Mouse (Mus musculus): ENCODE results near the gene Gpr19. TPM values are rescaled to one million over a fixed set of nuclear protein-coding genes. Genes with fewer than 3 reads are reported as not detected.

The Gpr19 gene
- total and polyA plus RNA-seq, 2 experiments from 2014 or later: 33.2 to 38.6 TPM

DNA sequence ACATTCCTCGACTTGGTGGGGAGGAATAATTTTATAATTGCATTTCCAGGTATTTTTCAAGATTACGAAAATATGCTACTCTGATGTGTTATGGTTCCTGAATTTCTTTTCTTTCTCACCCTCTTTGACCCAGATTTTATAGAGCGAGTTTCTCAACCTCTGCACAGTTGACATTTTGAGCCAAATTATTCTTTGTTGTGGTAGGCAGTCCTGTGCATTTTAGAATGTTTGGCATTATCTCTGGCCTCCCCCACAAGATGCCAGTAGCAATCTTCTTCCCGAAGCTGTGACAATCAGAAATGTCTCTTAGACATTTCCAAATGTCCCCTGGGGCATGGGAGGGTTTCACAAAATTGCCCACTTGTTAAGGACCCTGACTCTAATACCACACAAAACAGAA, 25.3 kb upstream of the Gpr19 start:
- Histone ChIP-seq H3K4me1 (ENCODE audit: insufficient read depth) (peaks cover 3% of the 10 kb centered on the region; the same call in 1 of the 2 replicates), H3K27me3 (ENCODE audit: insufficient read depth, low read length) (no peaks in the 10 kb centered on the region), H3K4me2 (ENCODE audit: low read depth) (peak overlapping the region; percentile 39), H3K36me3 (ENCODE audit: insufficient read depth) (no peaks in the 10 kb centered on the region), H3K9me3 (ENCODE audit: low read length) (no peaks in the 10 kb centered on the region), H3K9ac (peak overlapping the region; percentile 31), H3K27ac (ENCODE audit: low read depth, low read length) (no peak overlapping the region), H3K4me3 (ENCODE audit: low read depth, low read length) (peak overlapping the region; percentile 91)
- no peak for ATAC-seq
- 48% methylated on average over 4 of the region's 4 CpGs for WGBS
- no peak for TF ChIP-seq CTCF (IDR thresholded peaks at IDR 0.05; ENCODE audit: low read depth)
- DNase-seq: no peak

DNA sequence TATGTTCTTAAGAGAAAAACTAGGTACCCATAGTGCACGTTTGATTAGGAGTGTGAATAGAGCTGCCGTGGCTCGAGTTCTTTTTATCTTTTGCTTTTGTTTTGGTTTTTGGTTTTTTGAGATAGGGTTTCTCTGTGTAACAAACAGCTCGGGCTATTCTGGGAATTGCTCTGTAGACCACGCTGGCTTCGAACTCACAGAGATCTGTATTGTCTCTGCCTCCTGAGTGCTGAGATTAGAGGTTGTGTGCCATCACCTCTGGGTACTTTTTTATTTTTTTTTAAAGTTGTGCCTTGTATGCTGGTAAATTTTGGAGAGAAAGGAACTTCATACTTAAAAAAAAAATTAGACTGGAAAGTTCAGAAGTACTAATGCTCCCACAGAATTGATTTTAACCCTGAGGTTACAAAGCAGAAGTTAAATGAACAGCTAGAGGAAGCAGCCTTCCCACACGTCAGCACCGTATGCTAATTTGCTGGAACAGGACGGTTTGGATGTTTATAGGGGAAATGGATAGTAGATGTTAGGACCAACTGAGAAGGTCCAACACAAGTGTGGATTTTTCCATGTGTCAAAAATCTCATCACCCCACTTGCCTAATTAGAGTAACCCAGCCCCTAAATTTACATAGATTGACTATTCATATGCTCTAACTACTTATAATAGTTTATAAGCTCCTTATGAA, 24.3 kb upstream of the Gpr19 start:
- TF ChIP-seq CTCF (IDR thresholded peaks at IDR 0.05; ENCODE audit: low read depth): no peak
- 16% methylated on average over 9 of the region's 9 CpGs for WGBS

DNA sequence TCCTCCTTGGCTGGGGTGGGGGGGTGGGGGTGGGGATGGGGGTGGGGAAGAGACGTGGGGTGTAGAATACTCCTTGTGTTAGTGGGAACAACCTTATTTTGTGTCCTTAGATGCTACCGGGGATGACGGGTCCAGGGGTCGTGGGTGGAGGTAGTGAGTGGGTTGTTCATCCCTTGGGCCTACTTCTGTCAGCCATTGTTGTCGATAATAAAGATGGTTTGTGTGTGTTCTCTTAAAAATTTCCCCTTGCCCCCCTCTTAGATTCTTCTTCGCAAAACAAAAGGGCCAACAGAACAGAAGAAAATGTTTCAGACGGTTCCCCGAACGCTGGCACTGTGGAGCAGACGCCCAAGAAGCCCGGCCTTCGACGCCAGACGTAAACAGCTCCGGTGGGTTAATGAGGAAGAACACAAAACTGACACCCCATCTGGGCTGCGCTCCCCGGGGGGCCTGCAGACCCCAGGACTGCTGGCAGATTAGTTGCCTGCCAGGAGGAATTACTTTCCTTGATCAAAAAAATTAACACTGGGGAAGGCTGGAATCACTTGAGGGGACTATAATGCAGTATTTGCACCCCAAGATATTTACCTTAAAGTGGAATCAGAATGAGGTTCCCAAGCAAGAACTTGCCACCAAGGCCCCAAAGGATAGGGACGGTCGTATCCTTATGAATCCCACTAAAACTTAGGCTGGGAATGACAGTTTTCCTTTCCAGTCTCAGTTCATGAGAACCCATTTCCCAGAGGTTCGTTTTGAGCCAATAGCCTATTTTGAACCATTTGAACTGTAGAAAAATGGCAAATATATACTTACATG, 23.5 kb upstream of the Gpr19 start:
- no peak for ATAC-seq
- Histone ChIP-seq H3K4me2 (ENCODE audit: low read depth) (peak overlapping the region; percentile 81), H3K27ac (ENCODE audit: low read depth, low read length) (peak overlapping the region; percentile 64), H3K4me3 (ENCODE audit: low read depth, low read length) (peak overlapping the region; percentile 91), H3K9me3 (ENCODE audit: low read length) (no peaks in the 10 kb centered on the region), H3K4me1 (ENCODE audit: insufficient read depth) (peaks cover 3% of the 10 kb centered on the region; the same call in 1 of the 2 replicates), H3K27me3 (ENCODE audit: insufficient read depth, low read length) (no peaks in the 10 kb centered on the region), H3K36me3 (ENCODE audit: insufficient read depth) (no peaks in the 10 kb centered on the region), H3K9ac (peak overlapping the region; percentile 78)
- TF ChIP-seq CTCF (IDR thresholded peaks at IDR 0.05; ENCODE audit: low read depth): no peak
- WGBS: 5% methylated on average over 20 of the region's 20 CpGs
- no peak for DNase-seq

More for the DNA sequence above, 24.3 kb upstream of the Gpr19 start:
- H3K27me3 ChIP-seq (ENCODE audit: insufficient read depth, low read length): no peaks in the 10 kb centered on the region
- H3K36me3 ChIP-seq (ENCODE audit: insufficient read depth): no peaks in the 10 kb centered on the region
- H3K4me3 ChIP-seq (ENCODE audit: low read depth, low read length): peak overlapping the region; percentile 91
- H3K27ac ChIP-seq (ENCODE audit: low read depth, low read length): peak overlapping the region; percentile 64
- peak overlapping the region; percentile 81 for H3K4me2 ChIP-seq (ENCODE audit: low read depth)
- H3K4me1 ChIP-seq (ENCODE audit: insufficient read depth): peaks cover 3% of the 10 kb centered on the region; the same call in 1 of the 2 replicates
- no peaks in the 10 kb centered on the region for H3K9me3 ChIP-seq (ENCODE audit: low read length)
- no peak for DNase-seq
- peak overlapping the region; percentile 78 for H3K9ac ChIP-seq
- no peak for ATAC-seq

DNA sequence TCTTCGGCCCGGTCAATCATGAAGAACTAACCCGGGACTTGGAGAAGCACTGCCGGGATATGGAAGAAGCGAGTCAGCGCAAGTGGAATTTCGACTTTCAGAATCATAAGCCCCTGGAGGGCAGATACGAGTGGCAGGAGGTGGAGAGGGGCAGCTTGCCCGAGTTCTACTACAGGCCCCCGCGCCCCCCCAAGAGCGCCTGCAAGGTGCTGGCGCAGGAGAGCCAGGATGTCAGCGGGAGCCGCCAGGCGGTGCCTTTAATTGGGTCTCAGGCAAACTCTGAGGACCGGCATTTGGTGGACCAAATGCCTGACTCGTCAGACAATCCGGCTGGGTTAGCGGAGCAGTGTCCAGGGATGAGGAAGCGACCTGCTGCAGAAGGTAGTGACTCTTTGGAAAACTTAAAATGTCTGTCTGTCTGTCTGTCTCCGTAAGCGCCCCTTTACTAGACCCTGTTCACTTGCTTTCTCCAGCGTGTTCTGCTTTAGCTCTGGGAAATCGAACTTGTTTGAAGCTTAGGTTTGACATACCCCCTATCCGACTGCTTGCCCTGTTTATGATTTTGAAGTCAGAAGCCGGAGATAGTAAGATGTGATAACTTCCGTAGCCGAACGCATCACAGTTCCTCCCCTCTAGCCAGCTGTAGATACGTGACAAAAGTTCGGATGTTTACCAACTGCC, 22.8 kb upstream of the Gpr19 start:
- WGBS: under 1% methylated on average over 32 of the region's 32 CpGs
- peaks cover 3% of the 10 kb centered on the region; the same call in 1 of the 2 replicates for H3K4me1 ChIP-seq (ENCODE audit: insufficient read depth)
- DNase-seq (peak; percentile 62), ATAC-seq (no peak)
- peak overlapping the region; percentile 78 for H3K9ac ChIP-seq
- H3K4me2 ChIP-seq (ENCODE audit: low read depth): peak overlapping the region; percentile 81
- H3K27me3 ChIP-seq (ENCODE audit: insufficient read depth, low read length): no peaks in the 10 kb centered on the region
- H3K4me3 ChIP-seq (ENCODE audit: low read depth, low read length): peak overlapping the region; percentile 91
- peak; percentile 19; the same call in 1 of the 2 replicates for TF ChIP-seq CTCF (IDR thresholded peaks at IDR 0.05; ENCODE audit: low read depth)
- no peaks in the 10 kb centered on the region for H3K9me3 ChIP-seq (ENCODE audit: low read length)
- peak overlapping the region; percentile 97 for H3K27ac ChIP-seq (ENCODE audit: low read depth, low read length)
- no peaks in the 10 kb centered on the region for H3K36me3 ChIP-seq (ENCODE audit: insufficient read depth)

DNA sequence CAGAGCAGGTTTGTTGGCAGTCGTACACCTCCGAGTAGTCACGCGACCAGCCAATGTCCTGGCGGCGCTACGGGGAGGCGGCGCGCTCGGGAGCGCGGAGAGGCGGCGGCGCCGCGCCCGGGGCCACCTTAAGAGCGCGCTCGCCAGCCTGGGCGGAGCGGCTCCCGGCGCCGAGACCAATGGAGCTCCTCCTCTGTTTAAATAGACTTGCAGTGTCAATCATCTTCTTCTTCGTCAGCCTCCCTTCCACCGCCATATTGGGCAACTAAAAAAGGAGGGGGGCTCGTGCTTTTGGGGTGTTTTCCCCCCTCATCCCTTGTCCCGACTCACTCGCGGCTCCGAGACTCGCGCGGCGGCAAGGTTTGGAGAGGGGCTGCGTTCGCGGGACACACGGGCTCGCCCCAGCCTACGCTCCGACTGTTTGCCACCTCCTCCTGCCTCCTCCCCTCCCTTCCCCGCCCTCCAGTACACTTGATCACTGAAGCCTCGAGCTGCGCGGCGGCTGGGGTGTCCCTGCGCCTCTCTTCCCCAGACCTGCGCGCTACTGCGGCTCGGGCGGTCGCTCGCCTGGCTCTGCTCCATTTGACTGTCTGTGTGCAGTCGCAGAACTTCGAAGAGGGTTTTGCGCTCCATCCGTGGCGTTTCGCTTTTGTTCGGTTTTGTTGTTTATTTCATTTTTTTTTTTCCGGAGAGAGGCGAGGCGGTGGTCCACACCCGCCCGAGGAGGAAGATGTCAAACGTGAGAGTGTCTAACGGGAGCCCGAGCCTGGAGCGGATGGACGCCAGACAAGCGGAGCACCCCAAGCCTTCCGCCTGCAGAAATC, 22.0 kb upstream of the Gpr19 start, which contains the start of gene Cdkn1b:
Gene Cdkn1b, plus strand, starts transcription at position 212 of the 824 bp plus-strand sequence.
- H3K4me2 ChIP-seq (ENCODE audit: low read depth): peak within 1 kb of the TSS; percentile 81
- 2% methylated on average over 74 of the region's 77 CpGs for WGBS
- peak within 1 kb of the TSS; percentile 78 for H3K9ac ChIP-seq
- H3K36me3 ChIP-seq (ENCODE audit: insufficient read depth): no peaks in the 10 kb centered on the region
- peaks cover 3% of the 10 kb centered on the region; the same call in 1 of the 2 replicates for H3K4me1 ChIP-seq (ENCODE audit: insufficient read depth)
- no peaks in the 10 kb centered on the region for H3K9me3 ChIP-seq (ENCODE audit: low read length)
- no peak for TF ChIP-seq CTCF (IDR thresholded peaks at IDR 0.05; ENCODE audit: low read depth)
- ATAC-seq (peak; percentile 97), DNase-seq (peak; percentile 97)
- peak within 1 kb of the TSS; percentile 91 for H3K4me3 ChIP-seq (ENCODE audit: low read depth, low read length)
- no peaks in the 10 kb centered on the region for H3K27me3 ChIP-seq (ENCODE audit: insufficient read depth, low read length)
- H3K27ac ChIP-seq (ENCODE audit: low read depth, low read length): peak within 1 kb of the TSS; percentile 97

Data from forebrain, postnatal 0 days (tissue).